Mouse (Mus musculus) stomach, embryonic 14.5 days (tissue): ENCODE measurements around the gene Nrip1. TPM values are rescaled to one million over a fixed set of nuclear protein-coding genes. Genes with fewer than 3 reads are reported as not detected.

Source experiments
- ATAC-seq: fragments of 200-750 bp; cut with Nextera tagmentation; 2 replicates; pipeline ENCODE4 v1.8.0; 2017; ENCODE audit warnings: low read depth, moderate TSS enrichment; ENCODE audit not compliant: insufficient number of reproducible peaks, insufficient read depth, low FRiP score
- H3K27ac ChIP-seq: fragments of 300-500 bp; sonication (generic); 2 replicates; pipeline ENCODE4 v1.5.1; 2014; ENCODE audit warnings: mild to moderate bottlenecking, low read length, moderate library complexity, mixed read lengths
- H3K27me3 ChIP-seq: fragments of 300-500 bp; sonication (generic); 2 replicates; pipeline ENCODE4 v1.6.1; 2014; ENCODE audit warnings: low read length, control low read depth, mixed read lengths; ENCODE audit not compliant: control insufficient read depth, insufficient read depth
- H3K36me3 ChIP-seq: fragments of 300-500 bp; sonication (generic); 2 replicates; pipeline ENCODE4 v1.6.1; 2014; ENCODE audit warnings: mild to moderate bottlenecking, control low read depth, low read length, moderate library complexity, mixed read lengths; ENCODE audit not compliant: control insufficient read depth, insufficient read depth
- H3K4me1 ChIP-seq: fragments of 300-500 bp; sonication (generic); 2 replicates; pipeline ENCODE4 v1.6.1; 2014; ENCODE audit warnings: low read length, control low read depth, mixed read lengths; ENCODE audit not compliant: control insufficient read depth, insufficient read depth
- H3K4me2 ChIP-seq: fragments of 300-500 bp; sonication (generic); replicated peaks from 2 replicates; pipeline ENCODE4 v1.6.1; 2014; ENCODE audit warnings: low read depth, low read length, control low read depth
- H3K4me3 ChIP-seq: fragments of 300-500 bp; sonication (generic); 2 replicates; pipeline ENCODE4 v1.5.1; 2014; ENCODE audit warnings: low read depth, low read length, control low read depth
- H3K9ac ChIP-seq: fragments of 300-500 bp; sonication (generic); replicated peaks from 2 replicates; pipeline ENCODE4 v1.6.1; 2014; ENCODE audit warnings: low read depth, mild to moderate bottlenecking, control low read depth, low read length, moderate library complexity, mixed read lengths
- H3K9me3 ChIP-seq: fragments of 300-500 bp; sonication (generic); 2 replicates; pipeline ENCODE4 v1.6.1; 2016; ENCODE audit warnings: low read depth, low read length, control low read depth; ENCODE audit not compliant: control insufficient read depth
- WGBS: fragments of 180-500 bp; shearing (Covaris S2); extraction: QIAGEN DNeasy Blood & Tissue Kit; methylation state at CpG from one replicate; pipeline ENCODE4 v1.1.7; 2014; 5-methylcytosine and 5-hydroxymethylcytosine counted together
- polyA plus RNA-seq: library from polyadenylated mRNA; unstranded; fragments of >200 nt; fragmentation: Nextera tagmentation; extraction: Ambion mirVana; gene quantifications from 2 replicates; pipeline ENCODE4 v1.2.1, GENCODE M21; 2014

Nrip1 gene
- polyA plus RNA-seq, 1 experiment from 2014 or later: 51.4 TPM

DNA sequence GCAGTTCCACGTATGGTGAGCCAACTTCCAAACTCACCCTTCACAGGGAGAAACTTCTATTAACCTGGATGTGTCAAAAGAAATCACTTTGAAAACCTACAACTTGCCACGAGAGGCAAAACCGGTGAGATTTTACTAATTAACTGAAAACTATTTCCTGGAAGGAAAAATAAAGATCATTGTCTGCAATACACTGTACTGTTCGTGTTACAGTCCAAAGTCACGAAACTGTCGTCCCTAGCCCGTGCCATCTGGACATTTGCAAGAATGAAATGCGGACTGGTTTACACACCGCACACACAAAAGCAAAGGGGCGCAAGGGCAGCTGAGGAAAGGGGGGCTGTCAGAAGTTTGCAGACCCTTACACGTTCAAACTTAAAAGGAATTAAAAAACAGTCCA lies 24.6 kb downstream of the Nrip1 start:
- WGBS: 83% methylated on average over 11 of the region's 11 CpGs
- Histone ChIP-seq H3K9me3 (peaks cover 3% of the 10 kb centered on the region; the same call in 1 of the 2 replicates), H3K9ac (no peak overlapping the region), H3K27ac (no peak overlapping the region), H3K4me3 (no peak overlapping the region), H3K4me2 (no peak overlapping the region), H3K36me3 (peaks cover 14% of the 10 kb centered on the region), H3K4me1 (no peaks in the 10 kb centered on the region), H3K27me3 (no peaks in the 10 kb centered on the region)
- ATAC-seq: no peak

- ATAC-seq: no peak
- Histone ChIP-seq H3K36me3 (peaks cover 14% of the 10 kb centered on the region), H3K4me3 (no peak overlapping the region), H3K9ac (no peak overlapping the region), H3K27ac (no peak overlapping the region), H3K9me3 (peaks cover 6% of the 10 kb centered on the region; the same call in 1 of the 2 replicates), H3K27me3 (no peaks in the 10 kb centered on the region), H3K4me2 (no peak overlapping the region), H3K4me1 (no peaks in the 10 kb centered on the region)
- 84% methylated on average over 13 of the region's 13 CpGs for WGBS
Measured at GRCm38 (mm10) chr16:76347719-76348421, 25.8 kb downstream of the Nrip1 start.

- no peak overlapping the region for H3K27ac ChIP-seq
- H3K36me3 ChIP-seq: peaks cover 14% of the 10 kb centered on the region
- ATAC-seq: no peak
- H3K4me1 ChIP-seq: no peaks in the 10 kb centered on the region
- H3K27me3 ChIP-seq: no peaks in the 10 kb centered on the region
- H3K9me3 ChIP-seq: peaks cover 6% of the 10 kb centered on the region; the same call in 1 of the 2 replicates
- no peak overlapping the region for H3K4me2 ChIP-seq
- 95% methylated on average over 7 of the region's 7 CpGs for WGBS
- no peak overlapping the region for H3K9ac ChIP-seq
- no peak overlapping the region for H3K4me3 ChIP-seq
Measured at GRCm38 (mm10) chr16:76346371-76346770, 27.3 kb downstream of the Nrip1 start.

- no peak overlapping the region for H3K9ac ChIP-seq
- no peaks in the 10 kb centered on the region for H3K27me3 ChIP-seq
- no peak overlapping the region for H3K4me3 ChIP-seq
- no peak overlapping the region for H3K27ac ChIP-seq
- peaks cover 11% of the 10 kb centered on the region for H3K36me3 ChIP-seq
- no peak overlapping the region for H3K4me2 ChIP-seq
- WGBS: 86% methylated on average over 3 of the region's 3 CpGs
- no peaks in the 10 kb centered on the region for H3K4me1 ChIP-seq
- no peak for ATAC-seq
- H3K9me3 ChIP-seq: peaks cover 6% of the 10 kb centered on the region; the same call in 1 of the 2 replicates
Measured at GRCm38 (mm10) chr16:76344761-76345368, 28.8 kb downstream of the Nrip1 start.

- Histone ChIP-seq H3K4me2 (no peak overlapping the region), H3K4me1 (no peaks in the 10 kb centered on the region), H3K36me3 (peaks cover 8% of the 10 kb centered on the region), H3K27ac (no peak overlapping the region), H3K9ac (no peak overlapping the region), H3K4me3 (no peak overlapping the region), H3K27me3 (no peaks in the 10 kb centered on the region), H3K9me3 (peaks cover 6% of the 10 kb centered on the region; the same call in 1 of the 2 replicates)
- WGBS: 97% methylated on average over 2 of the region's 2 CpGs
- ATAC-seq: no peak
Measured at GRCm38 (mm10) chr16:76344030-76344429, 29.6 kb downstream of the Nrip1 start.

DNA sequence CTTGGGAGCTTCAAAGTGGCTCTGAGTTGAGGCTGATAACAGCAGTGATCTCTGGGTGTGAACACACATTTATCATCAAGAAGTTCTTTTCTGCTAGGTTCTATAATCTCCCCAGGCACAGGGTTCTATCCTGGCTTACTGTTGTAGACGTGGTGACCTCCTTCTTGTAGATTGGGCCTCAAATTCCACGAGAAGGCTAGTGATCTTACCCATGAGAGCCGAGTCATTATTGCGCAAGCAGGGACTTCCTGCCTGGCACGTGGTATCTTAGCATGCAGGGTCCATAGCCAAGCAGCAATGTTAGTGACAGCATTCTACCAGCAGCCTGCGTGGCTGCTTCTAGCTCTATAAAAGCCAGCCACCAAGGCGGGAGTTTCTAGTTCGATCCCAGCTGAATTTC lies 32.0 kb downstream of the Nrip1 start:
- Histone ChIP-seq H3K4me1 (no peaks in the 10 kb centered on the region), H3K9ac (no peak overlapping the region), H3K4me3 (no peak overlapping the region), H3K36me3 (0 out of 2 replicates have a peak, but pooled peaks cover 3% of the 10 kb centered on the region), H3K27me3 (no peaks in the 10 kb centered on the region), H3K4me2 (no peak overlapping the region), H3K9me3 (peaks cover 6% of the 10 kb centered on the region; the same call in 1 of the 2 replicates), H3K27ac (no peak overlapping the region)
- 70% methylated on average over 8 of the region's 8 CpGs for WGBS
- ATAC-seq: peak; percentile 39; the same call in 1 of the 2 replicates

GRCm38 (mm10) chr16:76339256-76339655 lies 34.4 kb downstream of the Nrip1 start:
- ATAC-seq: no peak
- H3K4me2 ChIP-seq: no peak overlapping the region

GRCm38 (mm10) chr16:76337351-76337750 lies 36.3 kb downstream of the Nrip1 start:
- 88% methylated on average over 7 of the region's 7 CpGs for WGBS
- H3K9ac ChIP-seq: no peak overlapping the region
- H3K4me2 ChIP-seq: no peak overlapping the region
- no peak overlapping the region for H3K4me3 ChIP-seq
- no peaks in the 10 kb centered on the region for H3K27me3 ChIP-seq
- no peak overlapping the region for H3K27ac ChIP-seq
- H3K4me1 ChIP-seq: no peaks in the 10 kb centered on the region
- 0 out of 2 replicates have a peak, but pooled peaks cover 3% of the 10 kb centered on the region for H3K36me3 ChIP-seq
- no peaks in the 10 kb centered on the region for H3K9me3 ChIP-seq
- no peak for ATAC-seq

More at GRCm38 (mm10) chr16:76339256-76339655, 34.4 kb downstream of the Nrip1 start:
- H3K36me3 ChIP-seq: 0 out of 2 replicates have a peak, but pooled peaks cover 3% of the 10 kb centered on the region
- H3K9ac ChIP-seq: no peak overlapping the region
- H3K27ac ChIP-seq: no peak overlapping the region
- H3K4me3 ChIP-seq: no peak overlapping the region
- peaks cover 5% of the 10 kb centered on the region; the same call in 1 of the 2 replicates for H3K9me3 ChIP-seq
- no peaks in the 10 kb centered on the region for H3K4me1 ChIP-seq
- no peaks in the 10 kb centered on the region for H3K27me3 ChIP-seq
- 75% methylated on average over 10 of the region's 10 CpGs for WGBS
